Mouse (Mus musculus) embryo, embryonic 11 days (tissue): ENCODE measurements at regions not wholly inside any gene's neighbourhood (a gene's known extent, or its start where the extent isn't known, plus 50 kb on each side); places are given as distances from the start of the nearest gene placed in this dataset.
A peak's percentile ranks its signal among the peaks of the same experiment; 100 is the strongest.

ENCODE experiments used
- DNase-seq: peaks from one replicate; pipeline ENCODE4 v3.0.0-alpha.2; 2015

DNA sequence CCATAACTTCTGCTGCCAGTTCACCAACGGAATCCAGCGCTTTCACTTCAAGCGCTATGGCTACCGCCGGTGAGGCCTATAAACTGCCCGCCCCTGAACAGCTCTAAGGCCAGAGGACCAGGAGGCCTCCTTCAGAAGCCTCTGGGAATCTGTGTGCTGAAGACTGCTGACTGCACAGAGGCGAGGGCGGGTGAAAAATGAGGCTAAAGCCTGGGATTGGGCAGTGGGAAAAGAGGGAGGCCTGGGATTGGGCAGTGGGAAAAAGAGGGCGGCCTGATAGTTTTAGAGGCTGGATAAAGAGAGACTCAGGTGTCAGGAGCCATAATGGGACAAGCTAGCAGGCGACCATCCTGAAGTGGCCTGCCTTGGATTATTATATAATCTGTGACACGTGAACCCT is 80.8 kb downstream of the Plekhb2 start:
- no peak for DNase-seq

- no peak for DNase-seq
Observed at GRCm38 (mm10) chr1:34943196-34943595, 93.4 kb downstream of the Plekhb2 start.

DNA sequence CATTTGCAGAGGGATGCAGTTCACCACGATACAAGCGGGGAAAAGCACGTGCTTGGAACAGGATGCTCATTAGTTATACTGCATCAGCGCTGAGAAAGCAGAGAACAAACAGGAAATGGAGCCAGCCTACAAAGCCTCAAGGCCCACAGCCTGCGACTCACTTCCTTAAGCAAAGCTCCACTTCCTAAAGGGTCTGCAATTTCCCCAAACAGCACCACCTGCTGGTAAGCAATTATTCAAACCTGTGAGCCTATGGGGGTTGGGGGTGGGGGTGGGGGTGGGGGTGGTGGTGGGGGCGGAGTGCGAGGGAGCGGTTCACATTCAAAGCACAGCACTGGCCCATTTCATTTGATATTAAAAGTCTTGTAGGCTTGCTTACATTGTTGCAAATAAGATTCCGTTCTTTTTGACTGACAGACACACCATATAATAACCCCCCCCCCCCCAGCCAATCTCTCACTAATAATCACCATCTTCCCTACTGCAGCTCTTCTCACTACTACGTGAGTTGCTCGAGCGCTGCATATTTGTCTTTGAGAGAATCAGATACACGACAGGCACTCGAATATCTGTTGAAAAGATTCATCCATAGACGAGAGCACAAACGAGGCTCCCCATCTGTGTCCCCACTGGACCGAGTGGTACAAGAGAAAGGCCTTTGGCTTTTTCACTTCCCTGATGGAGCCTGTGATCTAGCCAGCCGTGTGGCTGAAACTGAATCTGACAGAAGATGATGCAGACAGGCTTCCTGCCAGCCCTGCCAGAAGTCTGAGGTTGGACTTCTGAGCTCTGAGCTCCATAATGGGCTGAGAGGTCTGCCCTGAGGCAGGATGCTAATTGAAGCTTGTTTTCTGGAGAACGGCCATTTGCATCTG is 112.1 kb downstream of the Plekhb2 start:
- DNase-seq = peak; percentile 16

DNA sequence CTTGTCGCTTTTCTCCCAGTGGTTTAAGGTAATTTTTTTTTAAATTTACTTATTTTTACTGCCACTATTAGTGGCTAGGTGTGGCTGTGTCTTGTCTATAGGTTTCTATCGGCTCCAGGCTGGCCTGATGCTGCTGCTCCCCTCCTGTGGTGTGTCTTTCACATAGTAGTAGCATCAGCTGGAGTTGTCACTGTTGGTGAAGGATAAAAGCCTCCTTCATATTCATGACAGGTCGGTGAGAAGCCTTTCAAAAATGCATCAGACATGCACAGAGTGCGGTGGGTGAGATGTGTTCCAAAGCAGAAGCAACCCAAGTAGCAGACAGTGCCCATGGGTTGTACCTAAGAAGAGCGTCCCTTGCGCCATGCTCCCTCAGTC is 112.7 kb downstream of the Plekhb2 start:
- DNase-seq = no peak

DNA sequence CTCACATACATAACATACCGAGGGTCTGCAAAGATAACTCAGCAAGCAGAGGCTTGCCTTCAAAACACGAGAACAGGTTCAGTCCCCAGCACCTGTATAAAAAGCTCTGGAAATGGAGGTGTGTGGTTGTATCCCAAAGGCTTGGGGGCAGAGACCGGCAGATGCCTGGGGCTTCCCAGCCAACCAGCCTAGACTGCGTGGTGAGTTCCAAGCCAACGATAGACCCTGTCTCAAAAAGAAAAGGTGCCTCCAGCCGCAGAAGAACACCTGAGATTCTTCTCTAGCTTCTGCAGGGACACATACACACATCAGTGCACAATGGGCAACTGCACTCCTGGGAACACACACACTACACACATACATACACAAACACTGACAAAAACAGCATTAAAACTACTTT is 125.0 kb downstream of the Plekhb2 start:
- DNase-seq = no peak

GRCm38 (mm10) chr1:34978156-34978555 is 128.4 kb downstream of the Plekhb2 start:
- DNase-seq = no peak

DNA sequence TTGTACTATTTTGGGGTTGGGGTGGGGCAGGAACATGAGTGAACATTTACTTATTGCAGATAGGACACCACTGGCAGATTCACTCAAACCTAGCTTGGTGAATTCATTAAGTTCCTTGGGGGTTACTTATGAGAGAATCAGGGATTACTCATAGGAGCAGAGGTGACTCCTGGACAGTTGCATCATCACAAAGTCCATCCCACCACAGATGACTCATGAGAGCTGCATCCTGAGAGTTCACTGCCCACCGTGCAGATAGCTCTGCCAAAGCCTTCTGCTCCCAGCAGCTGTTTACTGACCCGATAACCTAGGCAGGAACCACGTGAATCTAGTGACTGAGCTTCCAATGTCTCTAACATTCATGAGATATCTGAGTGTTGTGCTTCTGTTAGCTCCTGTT is 129.6 kb downstream of the Plekhb2 start:
- no peak for DNase-seq

DNA sequence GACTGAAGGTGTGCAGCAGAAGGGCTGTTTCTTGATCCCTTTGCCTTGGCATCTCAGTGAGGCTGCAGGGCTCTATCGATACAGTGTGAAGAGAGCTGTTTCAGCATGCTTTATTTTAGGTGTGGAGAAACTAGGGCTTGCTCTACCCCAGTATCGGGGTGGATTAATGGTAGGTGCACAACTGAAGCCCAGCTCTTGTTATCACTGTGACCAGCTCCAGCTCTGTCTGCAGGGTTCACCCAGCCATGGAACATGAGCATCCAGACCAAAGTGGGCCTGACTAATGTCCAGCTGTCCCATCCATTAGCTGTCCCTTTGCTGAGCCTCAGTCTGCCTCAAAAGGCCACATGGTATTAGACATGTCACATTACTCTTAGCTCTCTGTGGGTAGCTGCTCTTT is 132.2 kb downstream of the Plekhb2 start:
- no peak for DNase-seq

DNA sequence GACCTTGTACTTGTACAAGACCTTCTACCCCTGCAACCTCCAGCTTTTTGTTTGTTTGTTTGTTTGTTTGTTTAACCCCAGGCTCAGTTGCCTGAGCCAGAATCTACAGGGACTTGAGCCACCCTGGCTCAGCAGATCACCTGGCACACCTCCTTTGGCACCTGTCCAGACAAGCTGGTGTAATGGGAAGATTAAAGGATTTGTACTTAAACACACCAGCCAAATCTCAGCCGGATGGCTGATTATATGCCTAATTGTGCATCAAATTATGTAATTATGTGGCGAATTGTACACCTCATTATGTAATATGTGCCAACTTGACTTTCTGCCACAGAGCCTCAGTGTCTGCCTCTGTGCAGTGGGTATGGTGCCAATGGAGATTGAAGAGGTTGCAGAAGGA is 133.2 kb downstream of the Plekhb2 start:
- DNase-seq = no peak

DNA sequence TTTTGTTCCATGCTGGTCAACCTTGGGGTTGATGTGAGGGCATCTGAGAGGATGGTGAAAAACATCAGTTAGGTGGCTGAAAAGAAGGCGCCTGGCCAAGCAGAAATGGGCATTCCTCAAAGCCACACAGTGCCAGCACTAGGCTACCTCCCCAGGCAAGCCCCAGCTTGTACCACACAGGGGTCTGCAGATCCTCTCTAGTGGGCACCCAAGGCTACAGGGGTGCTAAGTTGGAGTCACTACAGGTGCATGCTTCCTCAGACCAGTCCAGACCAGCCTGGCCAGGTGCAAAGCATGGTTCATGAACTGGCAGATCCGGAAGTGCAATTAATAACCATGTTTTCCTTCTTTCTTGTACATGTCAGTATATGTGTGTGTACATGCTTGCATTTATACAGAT is 137.1 kb downstream of the Plekhb2 start:
- no peak for DNase-seq

- DNase-seq = no peak
Observed at GRCm38 (mm10) chr1:34987650-34988221, 138.0 kb downstream of the Plekhb2 start.

GRCm38 (mm10) chr1:34988225-34988624 is 138.4 kb downstream of the Plekhb2 start:
- DNase-seq = peak; percentile 8

DNA sequence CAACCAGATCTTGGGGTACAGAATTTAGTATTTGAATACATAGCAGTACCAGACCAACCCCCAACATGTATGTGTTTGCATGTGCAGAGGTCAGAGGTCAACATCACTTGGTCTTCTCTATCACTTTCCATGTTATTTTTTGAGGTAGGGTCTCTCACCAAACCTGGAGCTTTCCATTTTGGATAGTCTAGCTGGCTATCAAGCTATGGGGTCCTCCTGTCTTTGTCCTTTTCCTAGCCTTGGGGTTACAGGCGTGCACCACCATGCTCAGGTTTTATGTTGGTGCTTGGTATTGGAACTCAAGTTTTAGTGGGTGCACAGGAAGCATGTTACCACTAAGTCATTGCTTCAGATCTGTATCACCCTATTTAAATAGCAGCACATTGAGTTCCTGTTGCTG is 151.0 kb downstream of the Plekhb2 start:
- no peak for DNase-seq

DNA sequence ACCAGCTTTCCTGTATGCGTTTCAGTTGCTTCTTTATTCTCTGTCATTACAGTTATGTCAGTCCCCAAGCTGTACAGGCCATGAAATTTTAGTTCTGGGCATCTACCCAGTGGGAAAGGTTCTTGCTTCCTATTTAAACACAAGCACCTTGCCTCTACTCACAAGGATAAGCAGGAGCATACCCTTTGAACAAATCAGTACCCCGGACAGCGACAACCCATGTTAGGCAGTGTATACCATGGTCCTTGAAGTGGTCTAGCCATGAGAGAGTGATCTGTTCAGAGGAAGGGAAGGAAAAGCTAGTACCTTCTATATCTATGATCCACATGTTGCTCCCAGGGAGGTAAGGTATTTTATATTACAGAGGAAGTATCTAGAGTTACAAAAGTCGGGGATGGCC is 167.7 kb downstream of the Plekhb2 start:
- DNase-seq = peak; percentile 75

- peak; percentile 55 for DNase-seq
Observed at GRCm38 (mm10) chr1:35032619-35033018, 182.8 kb downstream of the Plekhb2 start.

- no peak for DNase-seq
Observed at GRCm38 (mm10) chr1:35072811-35073210, 223.0 kb downstream of the Plekhb2 start.

DNA sequence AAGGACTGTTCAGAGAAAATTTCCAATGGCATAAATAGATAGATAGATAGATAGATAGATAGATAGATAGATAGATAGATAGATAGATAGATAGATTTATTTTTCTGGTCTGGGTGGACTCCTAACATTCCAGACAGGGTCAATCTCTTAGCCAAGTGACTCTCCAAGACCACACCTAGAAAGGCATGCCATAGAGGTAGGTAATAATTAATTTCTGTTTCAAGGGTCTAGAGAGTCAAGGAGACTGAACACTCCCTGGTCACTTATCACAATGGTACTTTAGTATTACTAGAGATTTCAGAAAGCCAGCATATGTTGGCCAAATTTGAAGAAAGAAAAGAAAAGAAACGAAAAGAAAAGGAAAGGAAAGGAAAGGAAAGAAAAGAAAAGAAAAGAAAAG is 245.1 kb downstream of the Plekhb2 start:
- no peak for DNase-seq

DNA sequence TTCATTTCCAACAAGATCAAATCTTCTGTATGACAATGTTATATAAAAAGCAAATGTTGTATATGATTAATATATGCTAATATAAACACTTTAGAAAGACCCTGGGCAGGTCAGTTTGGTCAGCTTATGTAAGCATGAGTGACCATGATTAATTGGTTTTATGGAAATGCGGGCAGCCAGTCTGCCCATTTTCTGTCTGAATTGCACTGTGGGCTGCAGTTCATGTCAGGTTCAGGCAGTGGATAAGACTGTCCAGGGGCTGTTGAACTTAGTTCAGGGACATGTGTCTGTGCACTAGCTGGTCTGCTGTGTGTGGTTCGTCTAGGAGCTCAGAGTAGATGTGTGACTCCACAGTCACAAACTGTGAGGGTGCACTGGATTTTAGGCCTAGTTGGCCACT is 246.0 kb downstream of the Plekhb2 start:
- DNase-seq = peak; percentile 12

- DNase-seq = no peak
Observed at GRCm38 (mm10) chr1:35106665-35107064, 256.9 kb downstream of the Plekhb2 start.

DNA sequence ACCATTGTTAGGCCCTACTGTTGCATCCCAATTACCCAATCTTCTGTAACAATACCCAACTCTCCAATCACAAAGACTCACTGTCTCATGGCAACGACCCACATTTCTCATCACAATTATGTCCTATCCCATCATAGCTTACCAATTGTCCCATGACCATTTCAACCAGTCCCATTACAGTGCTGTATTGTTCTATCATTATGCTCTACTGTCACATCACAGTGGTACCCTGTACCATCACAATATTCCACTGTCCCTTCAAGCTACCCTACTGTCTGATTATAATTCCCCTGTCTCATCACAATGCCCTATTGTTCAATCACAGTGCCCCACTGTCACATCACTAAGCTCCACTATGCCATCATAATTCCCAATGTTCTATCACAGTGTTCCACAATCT is 260.0 kb downstream of the Plekhb2 start:
- DNase-seq = no peak

- DNase-seq = no peak
Observed at GRCm38 (mm10) chr1:35115521-35115920, 265.7 kb downstream of the Plekhb2 start.

DNA sequence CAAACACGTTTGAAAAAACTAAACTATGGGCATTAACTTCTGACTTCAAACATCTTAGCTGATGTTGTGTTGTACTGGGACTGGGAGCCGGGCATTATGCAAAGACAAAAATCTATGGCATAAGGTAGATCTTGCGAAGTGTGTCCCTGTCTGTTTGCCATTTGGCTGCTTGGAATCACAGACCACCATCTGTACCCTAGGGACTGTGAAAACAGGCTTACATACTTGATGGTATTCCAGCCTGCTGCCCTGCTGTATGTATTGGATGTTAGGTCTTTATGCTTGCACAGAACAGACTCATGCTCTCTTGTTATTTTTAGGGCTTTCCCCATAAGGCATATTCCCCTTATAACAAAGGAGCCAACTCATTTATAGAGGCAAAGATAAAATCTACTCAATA is 288.1 kb downstream of the Plekhb2 start:
- no peak for DNase-seq

GRCm38 (mm10) chr1:35149036-35149435 is 299.3 kb downstream of the Plekhb2 start:
- DNase-seq = no peak

- no peak for DNase-seq
Observed at GRCm38 (mm10) chr1:35162506-35162905, 312.7 kb downstream of the Plekhb2 start.

GRCm38 (mm10) chr1:35200656-35201055 is 350.9 kb downstream of the Plekhb2 start:
- DNase-seq = no peak
